ENCODE assay signal across 18 mouse cellular contexts in genomic region chr10:41546396-41547165, GRCm38 (mm10). TPM values are rescaled to one million over a fixed set of nuclear protein-coding genes. Genes with fewer than 3 reads are reported as not detected.
DNase-seq lines count a peak whose midpoint lies in the region; ATAC-seq lines count a peak whose summit lies in the region.
"Had no signal": no experiment of that assay in that cellular context is flagged by ENCODE, and none has a peak within 500 bp of the region (broad histone marks: within the 10 kb centered on the region; RNA-seq: fewer than 3 reads in every experiment).

No protein-coding gene starts in this region.

- no peaks in the 10 kb centered on the region for H3K27me3 ChIP-seq in forebrain, embryonic 13.5 days
- H3K27me3 ChIP-seq: CH12.LX; limb, embryonic 12.5 days; neural tube, embryonic 12.5 days had no signal

- peak; percentile 85 for DNase-seq in heart, adult 11 months
- DNase-seq in heart, adult 18-20 months: no peak
- DNase-seq in testis, postnatal 10 days (ENCODE audit: low spot score): peak; percentile 46
- DNase-seq in testis, postnatal 14 days (ENCODE audit: low spot score): no peak
- peak; percentile 84 for DNase-seq in kidney, adult 9 months
- DNase-seq: embryo, embryonic 11 days; forebrain, postnatal 0 days; heart, adult 2 months; liver, postnatal 0 days; thymus, postnatal 25 days had no signal

- WGBS in forebrain, embryonic 13.5 days: 77% methylated on average over 13 of the region's 13 CpGs

- peaks cover 13% of the 10 kb centered on the region for H3K4me1 ChIP-seq in forebrain, embryonic 13.5 days
- H3K4me1 ChIP-seq: midbrain, embryonic 15.5 days had no signal

- peaks cover 9% of the 10 kb centered on the region for H3K9me3 ChIP-seq in forebrain, embryonic 13.5 days (replicated peaks)

- H3K36me3 ChIP-seq in forebrain, embryonic 13.5 days (ENCODE audit: poor library complexity, severe bottlenecking): no peaks in the 10 kb centered on the region
- H3K36me3 ChIP-seq: limb, embryonic 12.5 days; midbrain, embryonic 15.5 days; neural tube, embryonic 12.5 days had no signal

- no peak for ATAC-seq in megakaryocyte-erythroid progenitor cell, adult 5-6 weeks (replicated peaks; ENCODE audit: low FRiP score, low TSS enrichment, poor library complexity, severe bottlenecking)
- no peak for ATAC-seq in forebrain, embryonic 13.5 days
- ATAC-seq: forebrain, postnatal 0 days; intestine, embryonic 16.5 days; liver, postnatal 0 days; midbrain, embryonic 15.5 days had no signal

- H3K4me2 ChIP-seq in forebrain, embryonic 13.5 days: no peak overlapping the region
- H3K4me2 ChIP-seq: limb, embryonic 12.5 days; midbrain, embryonic 15.5 days; neural tube, embryonic 12.5 days had no signal

- H3K4me3 ChIP-seq in forebrain, embryonic 13.5 days: no peak overlapping the region
- H3K4me3 ChIP-seq: heart, adult 2 months; limb, embryonic 12.5 days; midbrain, embryonic 15.5 days; neural tube, embryonic 12.5 days had no signal

- H3K9ac ChIP-seq in forebrain, embryonic 13.5 days: no peak overlapping the region
- H3K9ac ChIP-seq: forebrain, postnatal 0 days; limb, embryonic 12.5 days; liver, postnatal 0 days; midbrain, embryonic 15.5 days; neural tube, embryonic 12.5 days had no signal

- no peak overlapping the region for H3K27ac ChIP-seq in forebrain, embryonic 13.5 days
- H3K27ac ChIP-seq: heart, adult 2 months; limb, embryonic 12.5 days; macrophage; midbrain, embryonic 15.5 days; neural tube, embryonic 12.5 days had no signal

RNA-seq across cellular contexts. Expression of gene Cd164, which starts 27.4 kb away (rescaled TPM):
- total RNA-seq in heart, adult 18-20 months (2021): 100 to 1,000 TPM; 131 to 151 TPM
- 100 and 107 TPM in 2 replicates for total RNA-seq in megakaryocyte-erythroid progenitor cell, adult 5-6 weeks (2014; fragmentation: Nextera tagmentation)
- total RNA-seq in megakaryocyte-erythroid progenitor cell, adult 5-6 weeks (2017): 96.6 and 142 TPM in 2 replicates
- 78.2 and 81.7 TPM in 2 replicates for polyA plus RNA-seq in forebrain, embryonic 13.5 days (2015; fragmentation: Nextera tagmentation; extraction: Ambion mirVana)

RNA-seq across cellular contexts. Expression of gene Ppil6, which starts 56.3 kb away (rescaled TPM):
- 1 to 10 TPM in 1 of 2 experiments, under 1 TPM in 1; 0.74 to 1.9 TPM for total RNA-seq in heart, adult 18-20 months (2021)
- total RNA-seq in megakaryocyte-erythroid progenitor cell, adult 5-6 weeks (2014; fragmentation: Nextera tagmentation): 0.84 TPM in 1 of 2 replicates, not detected in the other
- not detected in 2 replicates for total RNA-seq in megakaryocyte-erythroid progenitor cell, adult 5-6 weeks (2017)
- 1.8 and 1.9 TPM in 2 replicates for polyA plus RNA-seq in forebrain, embryonic 13.5 days (2015; fragmentation: Nextera tagmentation; extraction: Ambion mirVana)
- total RNA-seq: CH12.LX had no signal
- polyA plus RNA-seq: macrophage had no signal

RNA-seq across cellular contexts. Expression of gene Smpd2, which starts 56.4 kb away (rescaled TPM):
- 10 to 100 TPM; 32.6 to 33.6 TPM for total RNA-seq in heart, adult 18-20 months (2021)
- 1.6 and 2.1 TPM in 2 replicates for total RNA-seq in megakaryocyte-erythroid progenitor cell, adult 5-6 weeks (2014; fragmentation: Nextera tagmentation)
- 3.1 and 3.2 TPM in 2 replicates for total RNA-seq in megakaryocyte-erythroid progenitor cell, adult 5-6 weeks (2017)
- 40.6 and 49.8 TPM in 2 replicates for polyA plus RNA-seq in forebrain, embryonic 13.5 days (2015; fragmentation: Nextera tagmentation; extraction: Ambion mirVana)

Comparison
In these comparisons a context has a peak if more than half of its experiments do, and no peak if none do; other contexts are left out.
1. DNase-seq: peak in heart, adult 11 months (single experiment), testis, postnatal 10 days (single experiment) and kidney, adult 9 months (single experiment); none in heart, adult 18-20 months (0 of 2) and testis, postnatal 14 days (single experiment).
2. RNA of gene Smpd2, which starts 56.4 kb away (total RNA-seq): 32.6 to 33.6 TPM in heart, adult 18-20 months; 1.6 to 3.2 TPM in megakaryocyte-erythroid progenitor cell, adult 5-6 weeks; every median in the first group is over 4 times any median in the second.